Mouse (Mus musculus) heart, embryonic 16.5 days (tissue): Measurements from ENCODE around the gene Rtkn. TPM values are rescaled to one million over a fixed set of nuclear protein-coding genes. Genes with fewer than 3 reads are reported as not detected.
"Not testable (repeated sequence)": the region's sequence is repeated elsewhere in the genome, so short reads cannot be mapped to it uniquely, and the experiment has no call there.

Source experiments
- ATAC-seq: fragments of 200-750 bp; cut with Nextera tagmentation; replicated peaks from 2 replicates; pipeline ENCODE4 v1.8.0; 2017; ENCODE audit warnings: moderate number of reproducible peaks; ENCODE audit not compliant: insufficient read depth, low FRiP score; ENCODE audit errors: extremely low read depth
- H3K27ac ChIP-seq: fragments of 300-500 bp; sonication (generic); 2 replicates; pipeline ENCODE4 v1.5.1; 2014; ENCODE audit warnings: mild to moderate bottlenecking, low read length, control low read depth, moderate library complexity
- H3K27me3 ChIP-seq: fragments of 300-500 bp; sonication (generic); 2 replicates; pipeline ENCODE4 v1.6.1; 2014; ENCODE audit warnings: low read length, mixed read lengths; ENCODE audit not compliant: control insufficient read depth, insufficient read depth
- H3K36me3 ChIP-seq: fragments of 300-500 bp; sonication (generic); 2 replicates; pipeline ENCODE4 v1.6.1; 2014; ENCODE audit not compliant: control insufficient read depth, insufficient read depth
- H3K4me1 ChIP-seq: fragments of 300-500 bp; sonication (generic); 2 replicates; pipeline ENCODE4 v1.6.1; 2014; ENCODE audit warnings: low read length, mixed read lengths; ENCODE audit not compliant: control insufficient read depth, insufficient read depth
- H3K4me2 ChIP-seq: fragments of 300-500 bp; sonication (generic); 2 replicates; pipeline ENCODE4 v1.6.1; 2014; ENCODE audit warnings: low read depth, mild to moderate bottlenecking, control low read depth, low read length
- H3K4me3 ChIP-seq: fragments of 300-500 bp; sonication (generic); 2 replicates; pipeline ENCODE4 v1.5.1; 2014; ENCODE audit warnings: mild to moderate bottlenecking, control low read depth, low read length
- H3K9ac ChIP-seq: fragments of 300-500 bp; sonication (generic); 2 replicates; pipeline ENCODE4 v1.6.1; 2014; ENCODE audit warnings: low read length, control low read depth
- H3K9me3 ChIP-seq: fragments of 300-500 bp; sonication (generic); replicated peaks from 2 replicates; pipeline ENCODE4 v1.6.1; 2016; ENCODE audit warnings: low read length; ENCODE audit not compliant: control insufficient read depth
- WGBS: fragments of 180-500 bp; shearing (Covaris S2); extraction: QIAGEN DNeasy Blood & Tissue Kit; methylation state at CpG from one replicate; pipeline ENCODE4 v1.1.7; 2014; 5-methylcytosine and 5-hydroxymethylcytosine counted together
- polyA plus RNA-seq: library from polyadenylated mRNA; unstranded; fragments of >200 nt; fragmentation: Nextera tagmentation; extraction: Ambion mirVana; gene quantifications from 2 replicates; pipeline ENCODE4 v1.2.1, GENCODE M21; 2015

Rtkn gene
- polyA plus RNA-seq, 1 experiment from 2014 or later, result 21.1 TPM

DNA sequence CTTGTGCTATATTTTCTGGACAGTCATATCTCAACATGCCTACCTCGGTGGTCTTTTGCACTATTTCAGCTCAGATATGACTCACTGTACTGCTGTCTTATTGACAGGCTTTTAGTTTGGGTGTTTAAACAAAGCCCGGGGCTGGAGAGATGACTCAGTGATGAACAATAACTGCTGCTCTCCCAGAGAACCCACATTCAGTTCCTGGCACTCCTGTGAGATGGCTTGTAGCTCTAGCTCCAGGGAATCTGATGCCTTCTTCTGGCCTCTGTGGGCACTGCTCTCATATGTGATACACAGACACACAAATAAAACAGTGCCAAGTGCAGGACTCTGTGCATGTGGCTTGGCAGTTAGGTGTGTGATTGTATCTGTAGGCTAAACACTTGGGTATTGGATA, 9.9 kb downstream of the Rtkn start:
- ATAC-seq, result no peak
- WGBS, result 60% methylated on average over 2 of the region's 2 CpGs
- no peaks in the 10 kb centered on the region for H3K9me3 ChIP-seq
- H3K36me3 ChIP-seq, result peaks cover 10% of the 10 kb centered on the region
- H3K4me3 ChIP-seq, result no peak overlapping the region
- H3K4me1 ChIP-seq, result peaks cover 12% of the 10 kb centered on the region
- H3K4me2 ChIP-seq, result no peak overlapping the region
- no peaks in the 10 kb centered on the region for H3K27me3 ChIP-seq
- no peak overlapping the region for H3K9ac ChIP-seq
- no peak overlapping the region; the same call in 1 of the 2 replicates for H3K27ac ChIP-seq

DNA sequence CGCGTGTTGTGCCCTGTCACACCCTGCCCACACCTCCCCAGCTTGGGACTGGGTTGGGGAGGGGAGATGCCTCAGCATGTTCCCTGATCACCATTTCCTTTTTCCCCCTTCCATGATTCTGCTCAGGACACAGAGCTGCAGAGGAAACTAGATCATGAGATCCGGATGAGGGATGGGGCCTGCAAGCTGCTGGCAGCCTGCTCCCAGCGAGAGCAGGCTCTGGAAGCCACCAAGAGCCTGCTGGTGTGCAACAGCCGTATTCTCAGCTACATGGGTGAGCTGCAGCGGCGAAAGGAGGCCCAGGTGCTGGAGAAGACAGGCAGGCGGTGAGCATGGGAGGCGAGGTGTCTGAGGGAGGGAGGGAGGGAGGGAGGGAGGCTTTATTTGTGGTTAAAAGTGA, 10.5 kb downstream of the Rtkn start:
- H3K4me2 ChIP-seq, result peak overlapping the region; percentile 3; the same call in 1 of the 2 replicates
- H3K4me3 ChIP-seq, result no peak overlapping the region
- H3K27me3 ChIP-seq, result no peaks in the 10 kb centered on the region
- no peaks in the 10 kb centered on the region for H3K9me3 ChIP-seq
- peaks cover 12% of the 10 kb centered on the region for H3K4me1 ChIP-seq
- peak overlapping the region; percentile 66 for H3K27ac ChIP-seq
- peaks cover 10% of the 10 kb centered on the region for H3K36me3 ChIP-seq
- H3K9ac ChIP-seq, result no peak overlapping the region
- ATAC-seq, result no peak
- 61% methylated on average over 9 of the region's 9 CpGs for WGBS

DNA sequence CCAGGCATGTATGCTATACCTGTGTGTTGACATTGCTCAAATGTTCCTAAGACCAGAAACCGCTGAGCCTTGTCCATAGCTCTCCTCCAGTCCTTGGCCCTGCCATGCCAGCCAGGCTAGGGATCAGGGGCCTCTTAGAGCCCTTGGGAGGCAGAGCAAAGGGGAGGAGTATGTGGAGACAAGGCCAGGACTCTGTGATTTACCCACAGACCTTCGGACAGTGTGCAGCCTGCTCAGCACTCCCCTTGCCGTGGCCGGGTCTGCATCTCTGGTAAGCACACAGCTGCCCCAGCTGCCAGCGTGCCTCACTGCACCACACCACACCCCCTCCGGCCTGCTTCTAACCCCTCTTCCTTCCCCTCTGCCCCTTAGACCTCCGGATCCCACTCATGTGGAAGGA, 12.0 kb downstream of the Rtkn start:
- no peak for ATAC-seq
- no peak overlapping the region for H3K27ac ChIP-seq
- H3K9ac ChIP-seq, result no peak overlapping the region
- 62% methylated on average over 7 of the region's 7 CpGs for WGBS
- no peak overlapping the region for H3K4me3 ChIP-seq
- H3K36me3 ChIP-seq, result peaks cover 10% of the 10 kb centered on the region
- no peaks in the 10 kb centered on the region for H3K27me3 ChIP-seq
- peaks cover 4% of the 10 kb centered on the region for H3K4me1 ChIP-seq
- H3K4me2 ChIP-seq, result no peak overlapping the region
- H3K9me3 ChIP-seq, result no peaks in the 10 kb centered on the region

DNA sequence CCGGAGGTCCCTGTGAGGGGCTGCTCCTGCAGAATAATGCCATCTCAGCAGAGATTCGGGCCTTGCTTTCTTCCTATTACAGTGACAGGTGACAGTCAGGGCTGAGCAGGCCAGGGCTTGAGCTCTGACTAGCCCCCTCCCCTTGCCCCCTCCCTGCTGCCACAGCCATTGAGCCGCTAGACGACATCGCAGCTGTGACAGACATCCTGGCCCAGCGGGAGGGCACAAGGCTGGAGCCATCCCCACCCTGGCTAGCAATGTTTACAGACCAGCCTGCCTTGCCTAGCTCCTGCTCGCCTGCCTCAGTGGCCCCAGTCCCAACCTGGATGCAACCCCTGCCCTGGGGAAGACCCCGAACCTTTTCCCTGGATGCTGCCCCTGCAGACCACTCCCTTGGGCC, 16.5 kb downstream of the Rtkn start:
- 38% methylated on average over 8 of the region's 8 CpGs for WGBS
- Histone ChIP-seq H3K4me2 (no peak overlapping the region), H3K36me3 (peaks cover 16% of the 10 kb centered on the region), H3K4me3 (no peak overlapping the region), H3K27ac (no peak overlapping the region), H3K4me1 (peaks cover 7% of the 10 kb centered on the region), H3K9ac (no peak overlapping the region), H3K27me3 (no peaks in the 10 kb centered on the region), H3K9me3 (no peaks in the 10 kb centered on the region)
- no peak for ATAC-seq

DNA sequence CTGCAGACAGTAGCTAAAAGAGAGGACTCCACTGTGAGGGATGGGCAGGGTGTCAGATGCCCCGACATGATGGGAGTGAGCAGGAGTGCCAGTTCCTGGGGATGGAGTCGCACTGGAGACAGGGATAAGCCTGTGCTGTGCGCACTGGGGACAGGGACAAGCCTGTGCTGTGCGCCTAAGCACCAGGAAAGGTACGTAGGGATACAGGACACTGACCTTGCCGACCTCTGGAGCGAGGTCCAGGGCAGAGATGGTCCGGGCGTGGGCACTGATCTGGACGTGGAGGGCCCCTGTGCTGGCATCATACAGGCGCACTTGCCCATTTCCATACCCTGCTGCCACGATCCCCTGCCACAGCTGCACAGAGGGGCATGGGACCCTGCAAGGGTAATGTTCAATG, 17.8 kb downstream of the Rtkn start:
- Histone ChIP-seq H3K27ac (no peak overlapping the region), H3K9ac (no peak overlapping the region), H3K9me3 (no peaks in the 10 kb centered on the region), H3K4me1 (peaks cover 7% of the 10 kb centered on the region), H3K36me3 (peaks cover 14% of the 10 kb centered on the region), H3K27me3 (no peaks in the 10 kb centered on the region), H3K4me3 (no peak overlapping the region), H3K4me2 (no peak overlapping the region)
- WGBS, result 86% methylated on average over 12 of the region's 12 CpGs
- ATAC-seq, result no peak

DNA sequence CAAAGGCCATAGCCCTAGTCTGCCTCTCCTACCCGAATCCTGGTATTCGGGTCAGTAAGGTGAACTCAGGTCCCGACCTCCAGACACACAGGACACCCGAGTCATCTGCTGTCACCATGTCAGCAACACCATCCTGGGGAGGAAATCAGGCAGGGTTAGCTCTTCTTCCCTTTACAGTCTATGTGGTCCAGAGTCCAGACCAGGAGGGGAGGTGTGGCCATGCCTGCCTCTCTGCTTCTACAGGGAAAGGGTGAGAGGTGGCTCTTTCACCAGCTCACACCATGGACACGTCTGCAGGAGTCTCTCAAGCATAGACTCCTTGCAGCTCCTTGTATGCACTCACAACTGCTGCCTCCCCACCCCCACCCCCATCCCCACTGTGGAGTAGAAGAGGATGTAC, 18.2 kb downstream of the Rtkn start:
- peaks cover 7% of the 10 kb centered on the region for H3K4me1 ChIP-seq
- 67% methylated on average over 5 of the region's 5 CpGs for WGBS
- peaks cover 13% of the 10 kb centered on the region for H3K36me3 ChIP-seq
- no peak overlapping the region for H3K4me2 ChIP-seq
- no peaks in the 10 kb centered on the region for H3K9me3 ChIP-seq
- H3K27me3 ChIP-seq, result no peaks in the 10 kb centered on the region
- H3K9ac ChIP-seq, result no peak overlapping the region
- H3K27ac ChIP-seq, result no peak overlapping the region
- no peak overlapping the region for H3K4me3 ChIP-seq
- ATAC-seq, result no peak

DNA sequence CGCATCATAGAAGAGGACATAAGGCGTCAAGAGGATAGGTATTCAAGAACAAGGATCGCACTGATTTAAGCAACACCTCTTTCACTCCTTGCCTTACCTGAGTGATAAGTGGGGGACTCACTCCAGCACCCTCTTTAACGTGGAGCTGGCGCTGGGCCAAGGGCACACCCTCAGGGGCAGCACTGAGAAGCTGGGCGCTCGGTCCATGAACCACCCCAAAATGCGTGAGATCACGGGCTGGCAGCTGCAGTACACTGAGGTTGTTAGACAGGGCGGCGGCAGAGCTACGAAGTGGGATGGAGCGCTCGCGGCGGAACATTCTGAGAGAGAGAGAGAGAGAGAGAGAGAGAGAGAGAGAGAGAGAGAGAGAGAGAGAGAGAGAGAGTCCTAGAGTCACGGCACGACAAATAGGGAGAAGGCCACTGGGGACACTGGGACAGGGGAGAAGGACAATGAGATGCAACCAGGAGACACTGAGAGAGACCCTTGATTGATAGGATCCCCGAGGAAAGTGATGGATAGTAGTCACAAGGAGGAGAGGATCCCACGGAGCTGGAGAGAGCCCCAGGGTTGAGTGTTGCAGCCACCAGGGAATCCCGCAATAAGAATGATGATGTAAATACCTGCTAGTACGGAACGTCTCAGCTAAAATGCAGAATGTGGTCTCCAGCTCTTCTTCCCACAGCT, 20.4 kb downstream of the Rtkn start:
- no peaks in the 10 kb centered on the region for H3K9me3 ChIP-seq
- H3K27ac ChIP-seq, result no peak overlapping the region
- peak overlapping the region; percentile 68 for H3K9ac ChIP-seq
- peak; percentile 1; the same call in 1 of the 2 replicates for ATAC-seq
- WGBS, result 7% methylated on average over 23 of the region's 23 CpGs
- H3K36me3 ChIP-seq, result peaks cover 6% of the 10 kb centered on the region
- peaks cover 4% of the 10 kb centered on the region for H3K27me3 ChIP-seq
- peak overlapping the region; percentile 61 for H3K4me3 ChIP-seq
- H3K4me2 ChIP-seq, result peak overlapping the region; percentile 92
- H3K4me1 ChIP-seq, result peaks cover 7% of the 10 kb centered on the region

DNA sequence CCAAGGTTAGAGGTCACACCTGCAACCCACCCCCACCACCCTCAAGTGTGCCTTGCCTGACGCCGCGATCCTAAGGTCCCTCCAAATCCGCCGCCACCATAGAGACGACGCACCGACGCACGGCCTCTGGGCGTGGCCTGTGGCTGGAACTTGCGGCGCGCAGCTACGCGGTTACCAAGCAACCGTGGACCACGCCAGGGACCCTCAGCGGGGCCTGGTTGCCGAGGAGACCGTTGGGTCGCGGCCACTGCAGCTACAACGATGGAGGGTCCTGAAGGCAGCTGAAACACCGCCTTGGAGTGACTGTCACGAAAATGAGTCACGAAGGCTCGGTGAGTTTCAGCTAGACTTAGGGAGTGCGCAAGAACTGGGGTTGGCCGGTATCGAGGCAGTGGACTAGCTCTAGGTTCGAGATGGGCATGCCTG, 21.0 kb downstream of the Rtkn start, which contains the start of the genes Wdr54 and 1700003E16Rik:
TSS of gene Wdr54 (minus strand) at position 139 of the 426 bp plus-strand sequence.
TSS of gene 1700003E16Rik (plus strand) at position 146 of the 426 bp plus-strand sequence.
- Histone ChIP-seq H3K36me3 (peaks cover 6% of the 10 kb centered on the region), H3K4me1 (peaks cover 9% of the 10 kb centered on the region), H3K4me3 (peak within 1 kb of the TSS; percentile 61), H3K9me3 (no peaks in the 10 kb centered on the region), H3K4me2 (peak within 1 kb of the TSS; percentile 92), H3K9ac (peak within 1 kb of the TSS; percentile 68), H3K27ac (no peak within 1 kb of the TSS), H3K27me3 (peaks cover 10% of the 10 kb centered on the region)
- peak; percentile 71 for ATAC-seq
- 3% methylated on average over 32 of the region's 32 CpGs for WGBS

DNA sequence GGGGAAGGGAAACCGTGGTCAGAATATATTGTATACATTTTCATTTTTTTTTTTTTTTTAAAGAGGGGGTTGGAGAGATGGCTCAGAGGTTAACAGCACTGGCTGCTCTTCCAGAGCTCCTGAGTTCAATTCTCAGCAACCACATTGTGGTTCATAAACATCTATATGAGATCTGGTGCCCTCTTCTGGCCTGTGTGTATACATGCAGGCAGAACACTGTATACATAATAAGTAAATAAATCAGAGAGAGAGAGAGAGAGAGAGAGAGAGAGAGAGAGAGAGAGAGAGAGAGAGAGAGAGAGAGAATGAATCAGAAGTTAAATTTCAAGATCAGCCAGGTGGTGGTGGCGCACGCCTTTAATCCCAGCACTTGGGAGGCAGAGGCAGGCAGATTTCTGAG, 24.2 kb downstream of the Rtkn start:
- ATAC-seq, H3K9ac ChIP-seq, H3K27ac ChIP-seq, H3K36me3 ChIP-seq, H3K4me2 ChIP-seq, H3K4me3 ChIP-seq, H3K9me3 ChIP-seq: not testable (repeated sequence)
- 31% methylated on average over 3 of the region's 3 CpGs for WGBS
- peaks cover 18% of the 10 kb centered on the region for H3K4me1 ChIP-seq
- H3K27me3 ChIP-seq, result peaks cover 22% of the 10 kb centered on the region
